Mouse (Mus musculus) myocyte (in vitro differentiated cells): ENCODE measurements around the gene Slc7a14. TPM values are rescaled to one million over a fixed set of nuclear protein-coding genes. Genes with fewer than 3 reads are reported as not detected.

Experiments used
- H3K27me3 ChIP-seq: one replicate; pipeline ENCODE4 v1.6.1; 2011; ENCODE audit not compliant: control insufficient read depth, insufficient read depth, insufficient read length
- H3K36me3 ChIP-seq: one replicate; pipeline ENCODE4 v1.6.1; 2011; ENCODE audit not compliant: control insufficient read depth, insufficient read depth
- H3K4me2 ChIP-seq: one replicate; pipeline ENCODE4 v1.6.1; 2011; ENCODE audit warnings: low read depth, control low read depth
- H3K4me3 ChIP-seq: one replicate; pipeline ENCODE4 v1.5.1; 2011; ENCODE audit warnings: mild to moderate bottlenecking, control low read depth, moderate library complexity
- H3K79me2 ChIP-seq: one replicate; pipeline ENCODE4 v1.6.1; 2011; ENCODE audit not compliant: control insufficient read depth, insufficient read depth
- H3ac ChIP-seq: one replicate; pipeline ENCODE4 v1.6.1; 2011; ENCODE audit not compliant: control insufficient read depth, insufficient read length
- CEBPB ChIP-seq: IDR thresholded peaks from 2 replicates; pipeline ENCODE4 v1.6.1; 2011; ENCODE audit warnings: mild to moderate bottlenecking, moderate library complexity; ENCODE audit not compliant: poor library complexity, insufficient read depth, severe bottlenecking
- E2F4 ChIP-seq: IDR thresholded peaks from one replicate; pipeline ENCODE4 v1.6.1; 2011; ENCODE audit warnings: mild to moderate bottlenecking, control low read depth, moderate library complexity; ENCODE audit not compliant: insufficient read depth
- MAX ChIP-seq: IDR thresholded peaks from one replicate; pipeline ENCODE4 v1.6.1; 2011; ENCODE audit warnings: low read depth, mild to moderate bottlenecking, control low read depth
- MYOD1 ChIP-seq, 3 experiments: IDR thresholded peaks; one replicate each; pipeline ENCODE4 v1.6.1; 2011; ENCODE audit warnings: control low read depth in 2 of 3, low read depth in 2 of 3, mild to moderate bottlenecking in 2 of 3, moderate library complexity in 1 of 3; ENCODE audit not compliant: insufficient read length in 2 of 3, control insufficient read depth in 1 of 3
- MYOG ChIP-seq, 3 experiments: IDR thresholded peaks; one replicate each; pipeline ENCODE4 v1.6.1; 2011; ENCODE audit warnings: control low read depth in 2 of 3, low read depth in 2 of 3, mild to moderate bottlenecking in 2 of 3; ENCODE audit not compliant: insufficient read length in 2 of 3, control insufficient read depth in 1 of 3, insufficient read depth in 1 of 3
- POLR2A ChIP-seq: IDR thresholded peaks from one replicate; pipeline ENCODE4 v1.6.1; 2011; ENCODE audit warnings: low read depth, mild to moderate bottlenecking, control low read depth, moderate library complexity; ENCODE audit not compliant: insufficient read length
- POLR2AphosphoS2 ChIP-seq: IDR thresholded peaks from one replicate; pipeline ENCODE4 v1.6.1; 2011; ENCODE audit warnings: low read depth, control low read depth; ENCODE audit not compliant: insufficient read length
- REST ChIP-seq: IDR thresholded peaks from one replicate; pipeline ENCODE4 v1.6.1; 2011; ENCODE audit warnings: mild to moderate bottlenecking, control low read depth, moderate library complexity; ENCODE audit not compliant: insufficient read depth, insufficient read length
- SRF ChIP-seq: IDR thresholded peaks from one replicate; pipeline ENCODE4 v1.6.1; 2011; ENCODE audit warnings: low read depth; ENCODE audit not compliant: control insufficient read depth, insufficient read length
- TCF12 ChIP-seq: IDR thresholded peaks from one replicate; pipeline ENCODE4 v1.6.1; 2011; ENCODE audit warnings: mild to moderate bottlenecking, control low read depth; ENCODE audit not compliant: poor library complexity, insufficient read depth, severe bottlenecking
- TCF3 ChIP-seq: IDR thresholded peaks from one replicate; pipeline ENCODE4 v1.6.1; 2011; ENCODE audit warnings: low read depth, control low read depth; ENCODE audit not compliant: insufficient read length
- USF1 ChIP-seq: IDR thresholded peaks from one replicate; pipeline ENCODE4 v1.6.1; 2011; ENCODE audit warnings: low read depth, mild to moderate bottlenecking, control low read depth, moderate library complexity
- polyA plus RNA-seq: library from polyadenylated mRNA; unstranded; fragments of >200 nt; fragmentation: generic; extraction: Trizol; gene quantifications from one replicate; pipeline ENCODE4 v1.2.1, GENCODE M21; 2012; ENCODE audit warnings: missing spikeins

Slc7a14 gene
- polyA plus RNA-seq, result not detected

- Histone ChIP-seq H3K4me2 (no peak within 1 kb of the TSS), H3K27me3 (peaks cover 7% of the 10 kb centered on the region), H3K79me2 (no peaks in the 10 kb centered on the region), H3K36me3 (no peaks in the 10 kb centered on the region), H3K4me3 (no peak within 1 kb of the TSS), H3ac (no peak within 1 kb of the TSS)
- TF ChIP-seq SRF, result no peak
- TF ChIP-seq MAX, result no peak
- TF ChIP-seq TCF3, result no peak
- no peak for TF ChIP-seq E2F4
- no peak for TF ChIP-seq CEBPB
- TF ChIP-seq MYOD1 (IDR thresholded peaks at IDR 0.05; ENCODE audit: control insufficient read depth in 1 of 3, insufficient read length in 2 of 3, low read depth in 2 of 3), result no peak
- no peak for TF ChIP-seq POLR2AphosphoS2
- no peak for TF ChIP-seq MYOG (IDR thresholded peaks at IDR 0.05; ENCODE audit: control insufficient read depth in 1 of 3, insufficient read depth in 1 of 3, insufficient read length in 2 of 3, low read depth in 2 of 3)
- TF ChIP-seq USF1, result no peak
Observed at GRCm38 (mm10) chr3:31309934-31310787, at the start of gene Slc7a14. TSS of gene Slc7a14 (minus strand) at chr3:31310378.

GRCm38 (mm10) chr3:31346540-31346939 is 36.4 kb upstream of the Slc7a14 start:
- TF ChIP-seq MAX (no peak), TCF12 (no peak), E2F4 (no peak), MYOD1 (IDR thresholded peaks at IDR 0.05; ENCODE audit: control insufficient read depth in 1 of 3, insufficient read length in 2 of 3, low read depth in 2 of 3) (no peak), POLR2A (no peak), SRF (no peak), REST (no peak), CEBPB (no peak), POLR2AphosphoS2 (no peak), MYOG (IDR thresholded peaks at IDR 0.05; ENCODE audit: control insufficient read depth in 1 of 3, insufficient read depth in 1 of 3, insufficient read length in 2 of 3, low read depth in 2 of 3) (no peak), USF1 (no peak), TCF3 (no peak)
- Histone ChIP-seq H3K27me3 (no peaks in the 10 kb centered on the region), H3K36me3 (no peaks in the 10 kb centered on the region), H3ac (no peak overlapping the region), H3K79me2 (no peaks in the 10 kb centered on the region), H3K4me3 (no peak overlapping the region), H3K4me2 (no peak overlapping the region)

GRCm38 (mm10) chr3:31345766-31346165 is 35.6 kb upstream of the Slc7a14 start:
- H3ac ChIP-seq, result no peak overlapping the region
- H3K79me2 ChIP-seq, result no peaks in the 10 kb centered on the region
- H3K36me3 ChIP-seq, result no peaks in the 10 kb centered on the region
- TF ChIP-seq CEBPB, result no peak
- no peaks in the 10 kb centered on the region for H3K27me3 ChIP-seq
- no peak overlapping the region for H3K4me2 ChIP-seq
- H3K4me3 ChIP-seq, result no peak overlapping the region

GRCm38 (mm10) chr3:31339236-31339635 is 29.1 kb upstream of the Slc7a14 start:
- Histone ChIP-seq H3K36me3 (no peaks in the 10 kb centered on the region), H3K4me2 (no peak overlapping the region), H3K79me2 (no peaks in the 10 kb centered on the region), H3ac (no peak overlapping the region), H3K4me3 (no peak overlapping the region), H3K27me3 (no peaks in the 10 kb centered on the region)
- TF ChIP-seq E2F4, result no peak
- TF ChIP-seq USF1, result no peak
- TF ChIP-seq MYOG (IDR thresholded peaks at IDR 0.05; ENCODE audit: control insufficient read depth in 1 of 3, insufficient read depth in 1 of 3, insufficient read length in 2 of 3, low read depth in 2 of 3), result no peak
- no peak for TF ChIP-seq TCF12
- TF ChIP-seq MYOD1 (IDR thresholded peaks at IDR 0.05; ENCODE audit: control insufficient read depth in 1 of 3, insufficient read length in 2 of 3, low read depth in 2 of 3), result no peak
- TF ChIP-seq SRF, result no peak
- TF ChIP-seq REST, result no peak
- no peak for TF ChIP-seq POLR2AphosphoS2
- no peak for TF ChIP-seq MAX
- no peak for TF ChIP-seq POLR2A
- no peak for TF ChIP-seq CEBPB
- TF ChIP-seq TCF3, result no peak

GRCm38 (mm10) chr3:31328237-31328836 is 18.2 kb upstream of the Slc7a14 start:
- TF ChIP-seq CEBPB (no peak), MYOD1 (IDR thresholded peaks at IDR 0.05; ENCODE audit: control insufficient read depth in 1 of 3, insufficient read length in 2 of 3, low read depth in 2 of 3) (no peak), REST (no peak), POLR2A (no peak), SRF (no peak), POLR2AphosphoS2 (no peak), USF1 (no peak), TCF3 (no peak), MYOG (IDR thresholded peaks at IDR 0.05; ENCODE audit: control insufficient read depth in 1 of 3, insufficient read depth in 1 of 3, insufficient read length in 2 of 3, low read depth in 2 of 3) (no peak), MAX (no peak), E2F4 (no peak), TCF12 (no peak)

More at GRCm38 (mm10) chr3:31328237-31328836, 18.2 kb upstream of the Slc7a14 start:
- Histone ChIP-seq H3K4me3 (no peak overlapping the region), H3K27me3 (no peaks in the 10 kb centered on the region), H3ac (no peak overlapping the region), H3K79me2 (no peaks in the 10 kb centered on the region), H3K36me3 (no peaks in the 10 kb centered on the region), H3K4me2 (no peak overlapping the region)
